Mouse (Mus musculus) lung, postnatal 25 days (tissue): ENCODE measurements around the gene Nr1h2.
A peak's percentile ranks its signal among the peaks of the same experiment; 100 is the strongest.

Experiments used
- DNase-seq: peaks from one replicate; pipeline ENCODE4 v3.0.0; 2022; ENCODE audit warnings: low spot score

The Nr1h2 gene

GRCm38 (mm10) chr7:44553826-44554225 lies at the start of gene Nr1h2:
Nr1h2 (minus strand) TSS chr7:44553951.
- DNase-seq = peak; percentile 99

- no peak for DNase-seq
Measured at GRCm38 (mm10) chr7:44603186-44603855, 49.6 kb upstream of the Nr1h2 start.

- DNase-seq = no peak
Measured at GRCm38 (mm10) chr7:44602443-44602842, 48.7 kb upstream of the Nr1h2 start.

- DNase-seq = no peak
Measured at GRCm38 (mm10) chr7:44601646-44602045, 47.9 kb upstream of the Nr1h2 start.

- no peak for DNase-seq
Measured at GRCm38 (mm10) chr7:44600691-44601262, 47.0 kb upstream of the Nr1h2 start.

GRCm38 (mm10) chr7:44598336-44598735 lies 44.6 kb upstream of the Nr1h2 start:
- DNase-seq = no peak

GRCm38 (mm10) chr7:44597666-44598065 lies 43.9 kb upstream of the Nr1h2 start:
- DNase-seq = no peak

GRCm38 (mm10) chr7:44596996-44597538 lies 43.3 kb upstream of the Nr1h2 start:
- DNase-seq = no peak

GRCm38 (mm10) chr7:44596051-44596450 lies 42.3 kb upstream of the Nr1h2 start:
- no peak for DNase-seq

- DNase-seq = no peak
Measured at GRCm38 (mm10) chr7:44595131-44595561, 41.4 kb upstream of the Nr1h2 start.

GRCm38 (mm10) chr7:44594291-44594690 lies 40.5 kb upstream of the Nr1h2 start:
- DNase-seq = no peak

- peak; percentile 68 for DNase-seq
Measured at GRCm38 (mm10) chr7:44593775-44594174, 40.0 kb upstream of the Nr1h2 start.

GRCm38 (mm10) chr7:44593051-44593450 lies 39.3 kb upstream of the Nr1h2 start:
- DNase-seq = no peak

- no peak for DNase-seq
Measured at GRCm38 (mm10) chr7:44591348-44592116, 37.8 kb upstream of the Nr1h2 start.

- DNase-seq = peak; percentile 94
Measured at GRCm38 (mm10) chr7:44590402-44591347, 36.9 kb upstream of the Nr1h2 start, which contains the start of gene Kcnc3. Kcnc3 (plus strand) TSS chr7:44590664.

- no peak for DNase-seq
Measured at GRCm38 (mm10) chr7:44589946-44590345, 36.2 kb upstream of the Nr1h2 start.

- DNase-seq = peak; percentile 91
Measured at GRCm38 (mm10) chr7:44589149-44589548, 35.4 kb upstream of the Nr1h2 start.

- no peak for DNase-seq
Measured at GRCm38 (mm10) chr7:44588338-44588737, 34.6 kb upstream of the Nr1h2 start.

GRCm38 (mm10) chr7:44587676-44588075 lies 33.9 kb upstream of the Nr1h2 start:
- DNase-seq = no peak

GRCm38 (mm10) chr7:44586930-44587329 lies 33.2 kb upstream of the Nr1h2 start:
- DNase-seq = no peak

- no peak for DNase-seq
Measured at GRCm38 (mm10) chr7:44586518-44586917, 32.8 kb upstream of the Nr1h2 start.

GRCm38 (mm10) chr7:44585606-44586005 lies 31.9 kb upstream of the Nr1h2 start:
- no peak for DNase-seq
